Mouse (Mus musculus) olfactory bulb, adult 2 months (tissue): Measurements from ENCODE around the gene Steap2. TPM values are rescaled to one million over a fixed set of nuclear protein-coding genes. Genes with fewer than 3 reads are reported as not detected.

Experiments used
- H3K27ac ChIP-seq: fragments of 200-500 bp; 2 replicates; pipeline ENCODE4 v1.5.1; 2012; ENCODE audit warnings: low read depth, low read length; ENCODE audit not compliant: insufficient read depth
- H3K4me1 ChIP-seq: fragments of 200-500 bp; 2 replicates; pipeline ENCODE4 v1.6.1; 2012; ENCODE audit warnings: low read length; ENCODE audit not compliant: control insufficient read depth, insufficient read depth
- H3K4me3 ChIP-seq: fragments of 200-500 bp; 2 replicates; pipeline ENCODE4 v1.5.1; 2012; ENCODE audit warnings: mild to moderate bottlenecking, low read depth, low read length, moderate library complexity; ENCODE audit not compliant: insufficient read depth
- CTCF ChIP-seq: fragments of 200-500 bp; IDR thresholded peaks from 2 replicates; pipeline ENCODE4 v1.5.1; 2012; ENCODE audit warnings: low read depth, mild to moderate bottlenecking, low read length, moderate library complexity; ENCODE audit not compliant: insufficient read depth
- POLR2A ChIP-seq: fragments of 200-500 bp; IDR thresholded peaks from 2 replicates; pipeline ENCODE4 v1.6.1; 2012; ENCODE audit warnings: mild to moderate bottlenecking, low read depth, low read length, moderate library complexity; ENCODE audit not compliant: insufficient read depth
- WGBS: fragments of 180-500 bp; shearing (Covaris S2); methylation state at CpG from one replicate; pipeline ENCODE4 v1.1.7; 2018; 5-methylcytosine and 5-hydroxymethylcytosine counted together
- polyA plus RNA-seq: library from polyadenylated mRNA; stranded (reverse); fragments of >200 nt; gene quantifications from 2 replicates; pipeline ENCODE4 v1.2.4, GENCODE M21; 2012; ENCODE audit warnings: low replicate concordance; ENCODE audit not compliant: missing spikeins, insufficient read depth, insufficient read length

The Steap2 gene
- not detected in 2 replicates for polyA plus RNA-seq

GRCm38 (mm10) chr5:5693956-5694653, at the start of gene Steap2:
Gene Steap2, minus strand, starts transcription at chr5:5694578.
- Histone ChIP-seq H3K4me1 (peaks cover 4% of the 10 kb centered on the region; the same call in 1 of the 2 replicates), H3K4me3 (peak within 1 kb of the TSS; percentile 93), H3K27ac (peak within 1 kb of the TSS; percentile 43)
- TF ChIP-seq POLR2A (peak; percentile 70; the same call in 1 of the 2 replicates), CTCF (no peak)
- WGBS: under 1% methylated on average over 66 of the region's 66 CpGs

DNA sequence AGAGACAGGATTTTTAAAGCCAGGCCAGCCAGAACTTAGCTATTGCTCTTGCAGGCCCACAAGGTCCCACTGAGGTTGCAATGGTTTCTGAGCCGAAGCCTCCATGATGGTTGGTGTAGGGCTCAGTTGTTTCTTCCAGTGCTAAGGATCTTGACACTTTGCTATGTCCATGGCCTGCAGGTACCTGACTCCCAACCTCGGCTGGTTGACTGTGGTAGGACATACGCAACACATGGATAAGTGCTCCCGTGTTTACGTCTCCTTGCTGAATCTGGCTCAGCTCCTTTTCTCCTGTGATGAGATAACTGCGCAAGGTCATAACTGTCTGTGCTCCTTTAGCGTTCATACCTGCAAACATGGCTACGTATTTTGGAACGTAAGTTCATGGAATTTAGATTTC, 40.1 kb upstream of the Steap2 start:
- no peak overlapping the region for H3K4me3 ChIP-seq
- WGBS: 96% methylated on average over 9 of the region's 9 CpGs
- no peak overlapping the region for H3K27ac ChIP-seq
- TF ChIP-seq CTCF (no peak), POLR2A (no peak)
- no peaks in the 10 kb centered on the region for H3K4me1 ChIP-seq

- H3K4me1 ChIP-seq: no peaks in the 10 kb centered on the region
- 80% methylated on average over 2 of the region's 2 CpGs for WGBS
- no peak overlapping the region for H3K4me3 ChIP-seq
- no peak overlapping the region for H3K27ac ChIP-seq
- no peak for TF ChIP-seq CTCF
- no peak for TF ChIP-seq POLR2A
Observed at GRCm38 (mm10) chr5:5732858-5733257, 38.5 kb upstream of the Steap2 start.

GRCm38 (mm10) chr5:5732208-5732607, 37.8 kb upstream of the Steap2 start:
- WGBS: 79% methylated on average over 3 of the region's 3 CpGs
- H3K4me1 ChIP-seq: no peaks in the 10 kb centered on the region
- TF ChIP-seq POLR2A: no peak
- no peak overlapping the region for H3K27ac ChIP-seq
- H3K4me3 ChIP-seq: no peak overlapping the region

GRCm38 (mm10) chr5:5729904-5730303, 35.5 kb upstream of the Steap2 start:
- Histone ChIP-seq H3K27ac (no peak overlapping the region), H3K4me1 (no peaks in the 10 kb centered on the region), H3K4me3 (no peak overlapping the region)
- 92% methylated on average over 4 of the region's 4 CpGs for WGBS
- TF ChIP-seq POLR2A (no peak), CTCF (no peak)

- TF ChIP-seq CTCF (no peak), POLR2A (no peak)
- Histone ChIP-seq H3K27ac (no peak overlapping the region), H3K4me3 (no peak overlapping the region), H3K4me1 (no peaks in the 10 kb centered on the region)
- WGBS: 73% methylated on average over 7 of the region's 7 CpGs
Observed at GRCm38 (mm10) chr5:5722217-5722616, 27.8 kb upstream of the Steap2 start.

- TF ChIP-seq POLR2A (no peak), CTCF (no peak)
- Histone ChIP-seq H3K4me1 (no peaks in the 10 kb centered on the region), H3K4me3 (no peak overlapping the region), H3K27ac (no peak overlapping the region)
- 72% methylated on average over 4 of the region's 4 CpGs for WGBS
Observed at GRCm38 (mm10) chr5:5711032-5711431, 16.7 kb upstream of the Steap2 start.

DNA sequence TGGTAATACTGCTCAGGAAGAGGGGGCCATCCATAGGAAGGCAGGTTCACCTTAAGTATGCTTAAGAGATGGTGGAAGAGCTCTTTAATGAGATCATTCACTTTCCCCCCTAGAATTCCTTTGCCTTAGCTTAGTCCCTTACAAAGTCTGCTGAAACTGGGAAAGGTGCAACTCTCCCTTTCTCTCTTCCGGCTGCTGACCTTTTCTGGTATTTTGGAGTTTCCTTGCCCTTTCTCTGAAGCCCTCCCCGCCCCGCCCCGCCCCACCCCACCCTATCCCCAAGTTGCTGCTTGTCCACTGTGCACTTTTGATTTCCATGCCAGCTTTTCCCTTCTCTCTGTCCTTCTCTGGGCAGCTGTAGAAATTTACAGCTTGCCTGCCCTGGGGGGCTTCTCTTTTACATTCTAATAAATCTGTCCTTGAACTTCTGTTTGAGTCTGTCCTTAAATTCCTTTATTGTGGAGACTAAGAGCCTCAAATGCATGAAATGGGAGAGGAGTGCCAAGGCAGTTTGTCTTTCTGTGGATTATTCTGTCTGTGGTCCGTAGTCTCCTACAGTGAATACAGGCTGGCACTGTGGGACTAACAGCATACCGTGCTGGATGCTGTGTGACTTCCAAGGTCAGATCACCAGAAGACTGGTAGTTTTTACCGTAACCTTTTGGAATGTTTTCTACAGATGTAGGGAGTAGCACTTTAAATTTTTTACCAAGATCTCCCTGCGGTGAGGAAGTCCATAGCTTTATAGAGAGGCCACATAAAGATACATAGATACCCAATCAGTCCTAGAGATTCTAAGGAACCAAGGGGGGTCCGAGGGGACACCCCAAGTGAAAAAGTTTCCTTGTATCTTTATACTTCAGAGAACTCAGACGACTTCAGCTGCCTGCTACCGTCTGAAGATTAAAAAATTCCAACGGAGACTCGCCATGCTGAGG, 13.2 kb upstream of the Steap2 start:
- H3K4me3 ChIP-seq: no peak overlapping the region
- TF ChIP-seq POLR2A (no peak), CTCF (no peak)
- no peaks in the 10 kb centered on the region for H3K4me1 ChIP-seq
- no peak overlapping the region for H3K27ac ChIP-seq
- 75% methylated on average over 13 of the region's 13 CpGs for WGBS

DNA sequence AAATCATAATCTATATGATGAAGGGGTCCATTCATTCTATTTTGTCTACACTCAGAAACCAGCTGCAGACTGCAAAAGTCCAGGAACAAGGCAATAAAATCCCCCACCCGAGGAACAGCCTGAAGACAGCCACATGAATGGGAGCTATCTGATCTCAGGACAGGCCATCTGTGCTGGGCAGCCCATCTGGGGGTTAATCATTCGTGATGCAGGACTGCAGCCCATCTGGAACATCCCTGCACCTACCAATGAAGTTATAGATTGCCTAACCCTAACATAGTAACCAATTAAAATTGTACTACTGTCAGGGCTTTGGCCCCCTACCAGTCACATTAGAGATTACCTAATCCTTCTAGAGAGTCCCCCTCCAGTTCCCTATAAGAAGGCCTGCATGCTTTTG, 10.6 kb upstream of the Steap2 start:
- TF ChIP-seq POLR2A (no peak), CTCF (no peak)
- no peak overlapping the region for H3K27ac ChIP-seq
- H3K4me1 ChIP-seq: no peaks in the 10 kb centered on the region
- H3K4me3 ChIP-seq: no peak overlapping the region
- WGBS: 67% methylated on average over 2 of the region's 2 CpGs
